Mouse (Mus musculus): ENCODE measurements around the gene Dnajb6. TPM values are rescaled to one million over a fixed set of nuclear protein-coding genes. Genes with fewer than 3 reads are reported as not detected.
A peak's percentile ranks its signal among the peaks of the same experiment; 100 is the strongest.
"Not testable (repeated sequence)": the region's sequence is repeated elsewhere in the genome, so short reads cannot be mapped to it uniquely, and the experiment has no call there.

Dnajb6 gene
- 71.6 and 81.4 TPM in 2 replicates for polyA plus RNA-seq (2015; fragmentation: Nextera tagmentation; extraction: Ambion mirVana)

GRCm38 (mm10) chr5:29735557-29736061, at the start of gene Dnajb6, which contains the start of gene Gm5129:
Gene Dnajb6 (plus strand): TSS chr5:29735688.
Gene Gm5129 (minus strand): TSS chr5:29735936.
- peak within 1 kb of the TSS; percentile 95 for H3K27ac ChIP-seq (replicated peaks)
- peak within 1 kb of the TSS; percentile 81 for H3K4me2 ChIP-seq
- peak within 1 kb of the TSS; percentile 92 for H3K9ac ChIP-seq
- H3K27me3 ChIP-seq: no peaks in the 10 kb centered on the region
- no peaks in the 10 kb centered on the region for H3K9me3 ChIP-seq (replicated peaks)
- under 1% methylated on average over 46 of the region's 46 CpGs for WGBS (ENCODE audit: insufficient replicate concordance)
- peak; percentile 92 for ATAC-seq (ENCODE audit: insufficient read depth)
- peak within 1 kb of the TSS; percentile 91 for H3K4me3 ChIP-seq (replicated peaks)
- H3K4me1 ChIP-seq (replicated peaks): peaks cover 43% of the 10 kb centered on the region
- no peaks in the 10 kb centered on the region for H3K36me3 ChIP-seq (replicated peaks)

DNA sequence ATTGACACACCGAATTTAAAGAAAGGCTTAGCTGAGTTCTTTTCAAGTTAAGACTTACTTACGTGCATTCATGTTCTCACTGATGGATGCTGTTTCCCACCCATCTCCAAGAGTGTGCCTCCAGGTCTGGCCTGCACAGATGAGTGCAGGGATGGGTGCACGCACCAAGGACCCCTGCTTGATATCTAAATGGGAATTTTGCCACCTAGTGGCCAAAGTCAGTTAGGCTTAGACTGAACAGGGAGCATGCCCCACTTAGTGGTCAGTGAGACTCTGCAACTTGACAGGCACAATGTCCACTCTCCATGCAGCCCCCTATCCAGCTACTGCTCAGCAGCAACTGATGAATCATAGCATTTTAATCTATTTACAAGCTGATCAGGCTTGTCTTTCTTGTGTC, 47.8 kb upstream of the Dnajb6 start:
- WGBS (ENCODE audit: insufficient replicate concordance): 47% methylated on average over 3 of the region's 3 CpGs
- ATAC-seq (ENCODE audit: insufficient read depth): no peak
- Histone ChIP-seq H3K27me3 (no peaks in the 10 kb centered on the region), H3K9ac (no peak overlapping the region), H3K4me3 (replicated peaks) (no peak overlapping the region), H3K9me3 (replicated peaks) (no peaks in the 10 kb centered on the region), H3K4me2 (no peak overlapping the region), H3K27ac (replicated peaks) (no peak overlapping the region), H3K36me3 (replicated peaks) (no peaks in the 10 kb centered on the region), H3K4me1 (replicated peaks) (no peaks in the 10 kb centered on the region)

DNA sequence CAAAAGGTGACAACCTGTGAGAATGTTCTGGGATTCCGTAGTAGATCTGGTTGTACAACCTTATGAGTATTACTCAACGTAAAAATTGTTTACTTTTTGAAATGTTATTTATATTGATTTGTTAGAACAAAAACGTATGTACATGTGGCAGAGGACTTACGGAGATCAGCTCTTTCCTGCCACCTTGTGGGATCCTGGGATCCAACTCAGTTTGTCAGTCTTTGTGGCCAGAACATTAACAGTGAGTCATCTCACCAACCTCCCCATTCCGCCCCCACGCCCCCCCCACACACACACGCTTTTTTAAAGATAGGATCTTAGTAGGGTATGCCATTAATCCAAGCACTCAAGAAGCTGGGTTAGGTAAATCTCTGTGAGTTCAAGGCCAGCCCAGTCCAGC, 47.1 kb upstream of the Dnajb6 start:
- H3K4me2 ChIP-seq: no peak overlapping the region
- WGBS (ENCODE audit: insufficient replicate concordance): 53% methylated on average over 7 of the region's 7 CpGs
- H3K4me3 ChIP-seq (replicated peaks): no peak overlapping the region
- H3K4me1 ChIP-seq (replicated peaks): no peaks in the 10 kb centered on the region
- H3K36me3 ChIP-seq (replicated peaks): no peaks in the 10 kb centered on the region
- no peaks in the 10 kb centered on the region for H3K9me3 ChIP-seq (replicated peaks)
- H3K27ac ChIP-seq (replicated peaks): no peak overlapping the region
- H3K9ac ChIP-seq: no peak overlapping the region
- no peaks in the 10 kb centered on the region for H3K27me3 ChIP-seq
- no peak for ATAC-seq (ENCODE audit: insufficient read depth)

DNA sequence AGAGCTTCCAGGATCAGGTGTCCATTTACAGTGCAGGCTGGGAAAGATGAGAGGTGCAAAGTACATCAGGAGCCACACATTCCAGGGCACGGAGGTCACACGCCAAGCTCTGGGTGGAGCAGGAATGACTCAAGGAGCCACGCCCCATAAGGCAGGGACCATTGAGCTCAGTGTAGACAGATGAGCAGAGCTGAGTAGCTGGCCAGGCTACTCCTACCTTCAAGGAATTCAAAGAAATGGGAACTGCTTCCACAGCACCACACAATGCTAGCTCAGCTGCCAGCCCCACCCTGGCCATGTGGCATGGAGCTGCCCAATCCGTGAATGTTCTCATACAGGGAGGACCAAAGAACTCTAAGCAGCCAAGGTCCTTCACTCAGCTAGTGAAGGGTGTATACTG, 37.0 kb upstream of the Dnajb6 start:
- H3K9ac ChIP-seq: no peak overlapping the region
- no peaks in the 10 kb centered on the region for H3K4me1 ChIP-seq (replicated peaks)
- no peak overlapping the region for H3K4me2 ChIP-seq
- H3K27me3 ChIP-seq: no peaks in the 10 kb centered on the region
- H3K9me3 ChIP-seq (replicated peaks): no peaks in the 10 kb centered on the region
- no peak overlapping the region for H3K4me3 ChIP-seq (replicated peaks)
- no peak for ATAC-seq (ENCODE audit: insufficient read depth)
- H3K27ac ChIP-seq (replicated peaks): no peak overlapping the region
- 73% methylated on average over 4 of the region's 4 CpGs for WGBS (ENCODE audit: insufficient replicate concordance)
- H3K36me3 ChIP-seq (replicated peaks): no peaks in the 10 kb centered on the region

GRCm38 (mm10) chr5:29699520-29700202, 35.8 kb upstream of the Dnajb6 start:
- 52% methylated on average over 2 of the region's 2 CpGs for WGBS (ENCODE audit: insufficient replicate concordance)
- ATAC-seq (ENCODE audit: insufficient read depth): no peak
- H3K4me3 ChIP-seq (replicated peaks): no peak overlapping the region

DNA sequence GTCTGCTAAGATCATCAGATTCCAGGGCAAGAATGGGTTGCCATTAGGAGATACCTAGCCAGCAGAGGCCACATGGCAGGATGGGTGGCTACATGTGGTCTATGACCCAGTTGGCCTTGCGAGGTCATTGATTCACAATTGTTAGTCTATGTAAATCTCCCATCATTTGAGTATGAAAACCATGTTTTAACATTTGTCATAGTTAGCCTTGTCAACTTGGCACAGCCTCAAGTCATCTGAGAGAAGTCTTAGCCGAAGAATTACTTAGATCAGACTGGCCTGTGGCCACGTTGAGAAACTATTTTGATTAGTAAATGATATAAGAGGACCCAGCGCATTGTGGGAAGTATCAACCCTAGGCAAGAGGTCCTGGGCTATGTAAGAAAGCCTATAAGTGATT, 28.2 kb upstream of the Dnajb6 start:
- ATAC-seq (ENCODE audit: insufficient read depth): no peak
- H3K9ac ChIP-seq: no peak overlapping the region
- H3K27ac ChIP-seq (replicated peaks): no peak overlapping the region
- no peaks in the 10 kb centered on the region for H3K27me3 ChIP-seq
- WGBS (ENCODE audit: insufficient replicate concordance): 66% methylated on average over 4 of the region's 4 CpGs
- no peak overlapping the region for H3K4me3 ChIP-seq (replicated peaks)
- H3K9me3 ChIP-seq (replicated peaks): no peaks in the 10 kb centered on the region
- H3K36me3 ChIP-seq (replicated peaks): no peaks in the 10 kb centered on the region
- no peak overlapping the region for H3K4me2 ChIP-seq
- no peaks in the 10 kb centered on the region for H3K4me1 ChIP-seq (replicated peaks)

More at GRCm38 (mm10) chr5:29699520-29700202, 35.8 kb upstream of the Dnajb6 start:
- no peak overlapping the region for H3K27ac ChIP-seq (replicated peaks)
- H3K4me2 ChIP-seq: no peak overlapping the region
- no peaks in the 10 kb centered on the region for H3K9me3 ChIP-seq (replicated peaks)
- H3K36me3 ChIP-seq (replicated peaks): no peaks in the 10 kb centered on the region
- no peaks in the 10 kb centered on the region for H3K27me3 ChIP-seq
- no peaks in the 10 kb centered on the region for H3K4me1 ChIP-seq (replicated peaks)
- H3K9ac ChIP-seq: no peak overlapping the region

DNA sequence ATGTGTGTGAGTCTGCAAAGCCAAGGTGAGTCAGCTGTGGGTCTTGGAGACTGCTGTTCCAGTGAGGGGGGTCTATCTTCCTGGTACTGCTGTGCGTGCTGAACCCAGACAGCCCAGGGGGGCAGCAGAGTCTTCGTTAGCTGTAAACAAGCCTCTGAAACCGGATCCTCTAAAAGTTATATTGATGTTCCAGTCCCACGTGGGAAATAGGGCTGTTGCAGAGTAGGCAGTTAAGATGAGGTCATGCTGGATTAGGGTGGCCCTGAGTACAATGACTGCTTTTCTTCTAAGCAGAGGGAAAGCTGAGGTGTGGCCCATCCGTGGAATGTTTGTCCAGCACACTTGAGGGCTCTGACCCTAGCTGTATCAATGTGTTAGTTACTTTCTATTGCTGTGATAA, 27.2 kb upstream of the Dnajb6 start:
- Histone ChIP-seq H3K4me3 (replicated peaks) (no peak overlapping the region), H3K9ac (no peak overlapping the region), H3K9me3 (replicated peaks) (no peaks in the 10 kb centered on the region), H3K4me1 (replicated peaks) (no peaks in the 10 kb centered on the region), H3K36me3 (replicated peaks) (no peaks in the 10 kb centered on the region), H3K27me3 (no peaks in the 10 kb centered on the region), H3K4me2 (no peak overlapping the region), H3K27ac (replicated peaks) (no peak overlapping the region)
- WGBS (ENCODE audit: insufficient replicate concordance): 39% methylated on average over 5 of the region's 5 CpGs
- ATAC-seq (ENCODE audit: insufficient read depth): no peak

GRCm38 (mm10) chr5:29711631-29712030, 23.9 kb upstream of the Dnajb6 start:
- ATAC-seq (ENCODE audit: insufficient read depth): no peak
- no peaks in the 10 kb centered on the region for H3K27me3 ChIP-seq
- H3K4me1 ChIP-seq (replicated peaks): no peaks in the 10 kb centered on the region
- no peaks in the 10 kb centered on the region for H3K36me3 ChIP-seq (replicated peaks)
- no peaks in the 10 kb centered on the region for H3K9me3 ChIP-seq (replicated peaks)
- H3K4me3 ChIP-seq (replicated peaks): no peak overlapping the region
- H3K9ac ChIP-seq: no peak overlapping the region
- H3K27ac ChIP-seq (replicated peaks): no peak overlapping the region
- no peak overlapping the region for H3K4me2 ChIP-seq

DNA sequence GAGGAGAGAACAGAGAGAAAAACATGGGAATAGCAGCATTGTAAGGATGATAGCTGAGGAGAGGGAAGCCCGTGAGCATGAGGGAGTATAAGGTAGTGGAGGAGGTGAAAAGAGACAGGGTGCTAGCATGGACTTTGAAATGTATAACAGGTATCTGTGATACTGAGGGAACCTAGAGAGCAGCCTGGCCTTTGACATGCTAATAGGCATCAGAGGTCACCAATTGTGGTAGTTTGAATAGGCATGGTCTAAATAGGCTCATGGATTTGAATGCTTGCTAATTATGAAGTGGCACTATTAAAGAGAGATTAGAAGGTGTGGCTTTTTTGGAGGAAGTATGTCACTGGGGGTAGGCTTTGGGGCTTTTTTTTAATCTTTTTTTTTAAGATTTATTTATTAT, 22.6 kb upstream of the Dnajb6 start:
- WGBS (ENCODE audit: insufficient replicate concordance): 28% methylated on average over 1 of the region's 1 CpGs
- Histone ChIP-seq H3K4me3 (replicated peaks) (no peak overlapping the region), H3K9ac (no peak overlapping the region), H3K27me3 (no peaks in the 10 kb centered on the region), H3K27ac (replicated peaks) (no peak overlapping the region), H3K36me3 (replicated peaks) (no peaks in the 10 kb centered on the region), H3K4me1 (replicated peaks) (no peaks in the 10 kb centered on the region), H3K9me3 (replicated peaks) (no peaks in the 10 kb centered on the region), H3K4me2 (no peak overlapping the region)
- ATAC-seq (ENCODE audit: insufficient read depth): no peak

- Histone ChIP-seq H3K4me2 (no peak overlapping the region), H3K9ac (no peak overlapping the region)
- WGBS (ENCODE audit: insufficient replicate concordance): 29% methylated on average over 1 of the region's 1 CpGs
Observed at GRCm38 (mm10) chr5:29721159-29721558, 14.3 kb upstream of the Dnajb6 start.

DNA sequence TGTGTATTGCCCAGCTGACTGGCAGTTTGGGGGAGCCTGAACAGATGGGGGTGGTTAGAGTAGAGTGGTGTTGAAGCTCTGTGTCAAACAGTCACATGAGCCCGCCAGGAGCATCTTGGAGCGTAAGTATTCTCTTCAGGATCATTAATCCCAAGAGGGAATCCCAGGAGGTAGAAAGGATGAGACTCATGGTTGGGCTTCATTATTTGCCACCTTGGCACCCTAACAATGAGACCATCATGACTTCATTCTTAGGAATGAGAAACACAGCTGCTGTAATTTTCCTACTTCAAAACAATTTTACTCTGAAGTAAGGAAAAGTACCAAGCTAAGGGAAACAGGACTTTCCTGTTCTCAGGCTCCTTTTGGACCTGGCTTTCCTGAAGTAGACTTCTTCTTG, 10.1 kb upstream of the Dnajb6 start:
- Histone ChIP-seq H3K4me2 (no peak overlapping the region), H3K9me3 (replicated peaks) (no peaks in the 10 kb centered on the region), H3K9ac (no peak overlapping the region), H3K36me3 (replicated peaks) (no peaks in the 10 kb centered on the region), H3K27ac (replicated peaks) (no peak overlapping the region), H3K4me1 (replicated peaks) (no peaks in the 10 kb centered on the region), H3K27me3 (no peaks in the 10 kb centered on the region), H3K4me3 (replicated peaks) (no peak overlapping the region)
- 79% methylated on average over 2 of the region's 2 CpGs for WGBS (ENCODE audit: insufficient replicate concordance)
- no peak for ATAC-seq (ENCODE audit: insufficient read depth)

More at GRCm38 (mm10) chr5:29721159-29721558, 14.3 kb upstream of the Dnajb6 start:
- no peak for ATAC-seq (ENCODE audit: insufficient read depth)
- H3K4me1 ChIP-seq (replicated peaks): no peaks in the 10 kb centered on the region
- no peaks in the 10 kb centered on the region for H3K9me3 ChIP-seq (replicated peaks)
- H3K27ac ChIP-seq (replicated peaks): no peak overlapping the region
- H3K4me3 ChIP-seq (replicated peaks): no peak overlapping the region
- H3K27me3 ChIP-seq: no peaks in the 10 kb centered on the region
- no peaks in the 10 kb centered on the region for H3K36me3 ChIP-seq (replicated peaks)

DNA sequence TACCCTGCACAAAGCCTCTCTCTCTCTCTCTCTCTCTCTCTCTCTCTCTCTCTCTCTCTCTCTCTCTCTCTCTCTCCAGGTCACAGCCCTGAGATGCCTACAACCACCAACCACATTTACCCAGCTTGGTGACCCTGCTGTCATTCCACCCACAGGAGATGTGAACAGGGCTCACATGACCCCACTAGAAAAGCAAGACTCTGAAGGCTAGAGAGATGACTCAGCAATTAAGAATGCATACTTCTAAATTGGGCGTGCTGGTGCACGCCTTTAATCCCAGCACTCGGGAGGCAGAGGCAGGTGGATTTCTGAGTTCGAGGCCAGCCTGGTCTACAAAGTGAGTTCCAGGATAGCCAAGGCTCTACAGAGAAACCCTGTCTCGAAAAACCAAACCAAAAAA, 9.4 kb upstream of the Dnajb6 start:
- not testable (repeated sequence) for H3K9me3 ChIP-seq (replicated peaks); H3K4me1 ChIP-seq (replicated peaks); H3K36me3 ChIP-seq (replicated peaks); H3K4me3 ChIP-seq (replicated peaks); H3K27me3 ChIP-seq; ATAC-seq (ENCODE audit: insufficient read depth); H3K4me2 ChIP-seq; H3K27ac ChIP-seq (replicated peaks); H3K9ac ChIP-seq
- WGBS (ENCODE audit: insufficient replicate concordance): 54% methylated on average over 5 of the region's 5 CpGs

All from liver, embryonic 15.5 days (tissue).